Mouse (Mus musculus) intestine, postnatal 0 days (tissue): ENCODE data around the gene Spast. TPM values are rescaled to one million over a fixed set of nuclear protein-coding genes. Genes with fewer than 3 reads are reported as not detected.

Source experiments
- ATAC-seq: fragments of 200-750 bp; cut with Nextera tagmentation; 2 replicates; pipeline ENCODE4 v1.8.0; 2017; ENCODE audit warnings: mild to moderate bottlenecking, moderate TSS enrichment, moderate library complexity
- H3K27ac ChIP-seq: fragments of 300-500 bp; sonication (generic); 2 replicates; pipeline ENCODE4 v1.5.1; 2014; ENCODE audit warnings: mild to moderate bottlenecking, low read depth, low read length, moderate library complexity
- H3K27me3 ChIP-seq: fragments of 300-500 bp; sonication (generic); replicated peaks from 2 replicates; pipeline ENCODE4 v1.6.1; 2014; ENCODE audit warnings: low read length, mixed read lengths; ENCODE audit not compliant: control insufficient read depth, insufficient read depth
- H3K36me3 ChIP-seq: fragments of 300-500 bp; sonication (generic); 2 replicates; pipeline ENCODE4 v1.6.1; 2014; ENCODE audit warnings: mild to moderate bottlenecking, moderate library complexity; ENCODE audit not compliant: control insufficient read depth, insufficient read depth
- H3K4me1 ChIP-seq: fragments of 300-500 bp; sonication (generic); replicated peaks from 2 replicates; pipeline ENCODE4 v1.6.1; 2014; ENCODE audit warnings: antibody characterized with exemption, low read length, mixed read lengths; ENCODE audit not compliant: control insufficient read depth, insufficient read depth
- H3K4me2 ChIP-seq: fragments of 300-500 bp; sonication (generic); replicated peaks from 2 replicates; pipeline ENCODE4 v1.6.1; 2014; ENCODE audit warnings: low read depth, mild to moderate bottlenecking, moderate library complexity
- H3K4me3 ChIP-seq: fragments of 300-500 bp; sonication (generic); 2 replicates; pipeline ENCODE4 v1.5.1; 2014; ENCODE audit warnings: low read depth, low read length
- H3K9ac ChIP-seq: fragments of 300-500 bp; sonication (generic); 2 replicates; pipeline ENCODE4 v1.6.1; 2014; ENCODE audit warnings: mild to moderate bottlenecking, low read depth, low read length
- H3K9me3 ChIP-seq: fragments of 300-500 bp; sonication (generic); 2 replicates; pipeline ENCODE4 v1.6.1; 2016; ENCODE audit warnings: mixed run types; ENCODE audit not compliant: control insufficient read depth
- CTCF ChIP-seq: sonication (generic); IDR thresholded peaks from 2 replicates; pipeline ENCODE4 v1.5.1; 2016; ENCODE audit warnings: low read depth, mild to moderate bottlenecking, control low read depth, antibody characterized with exemption, moderate library complexity
- WGBS: fragments of 180-500 bp; shearing (Covaris S2); extraction: QIAGEN DNeasy Blood & Tissue Kit; methylation state at CpG from one replicate; pipeline ENCODE4 v1.1.7; 2014; 5-methylcytosine and 5-hydroxymethylcytosine counted together
- polyA plus RNA-seq: library from polyadenylated mRNA; unstranded; fragments of >200 nt; fragmentation: Nextera tagmentation; extraction: Ambion mirVana; gene quantifications from 2 replicates; pipeline ENCODE4 v1.2.1, GENCODE M21; 2015

Spast gene
- polyA plus RNA-seq, 1 experiment from 2014 or later: 10.5 TPM

GRCm38 (mm10) chr17:74396766-74397165 lies 58.0 kb downstream of the Spast start:
- Histone ChIP-seq H3K9me3 (no peaks in the 10 kb centered on the region), H3K27me3 (no peaks in the 10 kb centered on the region), H3K4me1 (no peaks in the 10 kb centered on the region), H3K36me3 (peaks cover under 1% of the 10 kb centered on the region; the same call in 1 of the 2 replicates), H3K4me3 (no peak overlapping the region; the same call in 1 of the 2 replicates), H3K9ac (peak overlapping the region; percentile 85; the same call in 1 of the 2 replicates), H3K27ac (peak overlapping the region; percentile 93), H3K4me2 (peak overlapping the region; percentile 65)
- WGBS: 58% methylated on average over 4 of the region's 4 CpGs
- TF ChIP-seq CTCF: no peak
- ATAC-seq: no peak

- ATAC-seq: no peak
- Histone ChIP-seq H3K9ac (no peak overlapping the region), H3K27ac (peak overlapping the region; percentile 93; the same call in 1 of the 2 replicates), H3K27me3 (no peaks in the 10 kb centered on the region), H3K36me3 (peaks cover 4% of the 10 kb centered on the region; the same call in 1 of the 2 replicates), H3K9me3 (no peaks in the 10 kb centered on the region), H3K4me3 (no peak overlapping the region), H3K4me1 (no peaks in the 10 kb centered on the region), H3K4me2 (no peak overlapping the region)
- WGBS: 73% methylated on average over 2 of the region's 2 CpGs
- TF ChIP-seq CTCF: no peak
These were observed 58.4 kb downstream of the Spast start for GRCm38 (mm10) chr17:74397173-74397572.

- peak overlapping the region; percentile 92 for H3K27ac ChIP-seq
- no peak overlapping the region for H3K4me3 ChIP-seq
- no peak overlapping the region for H3K4me2 ChIP-seq
- peaks cover 47% of the 10 kb centered on the region for H3K36me3 ChIP-seq
- H3K9ac ChIP-seq: no peak overlapping the region
- WGBS: 72% methylated on average over 12 of the region's 12 CpGs
- ATAC-seq: peak; percentile 86
- no peaks in the 10 kb centered on the region for H3K9me3 ChIP-seq
- no peaks in the 10 kb centered on the region for H3K4me1 ChIP-seq
- no peak for TF ChIP-seq CTCF
- H3K27me3 ChIP-seq: no peaks in the 10 kb centered on the region
These were observed 63.9 kb downstream of the Spast start for GRCm38 (mm10) chr17:74402486-74403222.

- peaks cover 56% of the 10 kb centered on the region for H3K36me3 ChIP-seq
- ATAC-seq: peak; percentile 82
- H3K9ac ChIP-seq: no peak overlapping the region
- no peak overlapping the region for H3K4me3 ChIP-seq
- no peaks in the 10 kb centered on the region for H3K27me3 ChIP-seq
- TF ChIP-seq CTCF: no peak
- no peaks in the 10 kb centered on the region for H3K9me3 ChIP-seq
- no peak overlapping the region for H3K4me2 ChIP-seq
- 57% methylated on average over 8 of the region's 8 CpGs for WGBS
- no peaks in the 10 kb centered on the region for H3K4me1 ChIP-seq
- H3K27ac ChIP-seq: peak overlapping the region; percentile 86
These were observed 67.7 kb downstream of the Spast start for GRCm38 (mm10) chr17:74406487-74406886.

GRCm38 (mm10) chr17:74409722-74410121 lies 70.9 kb downstream of the Spast start:
- no peaks in the 10 kb centered on the region for H3K4me1 ChIP-seq
- no peaks in the 10 kb centered on the region for H3K27me3 ChIP-seq
- no peaks in the 10 kb centered on the region for H3K9me3 ChIP-seq
- peaks cover 58% of the 10 kb centered on the region for H3K36me3 ChIP-seq
- no peak overlapping the region for H3K4me2 ChIP-seq
- no peak overlapping the region for H3K27ac ChIP-seq
- no peak for ATAC-seq
- no peak overlapping the region for H3K4me3 ChIP-seq
- 50% methylated on average over 4 of the region's 4 CpGs for WGBS
- peak; percentile 67 for TF ChIP-seq CTCF
- H3K9ac ChIP-seq: no peak overlapping the region

GRCm38 (mm10) chr17:74413324-74413723 lies 74.5 kb downstream of the Spast start:
- TF ChIP-seq CTCF: no peak
- Histone ChIP-seq H3K36me3 (peaks cover 57% of the 10 kb centered on the region), H3K4me1 (no peaks in the 10 kb centered on the region), H3K9ac (no peak overlapping the region), H3K9me3 (no peaks in the 10 kb centered on the region), H3K27me3 (no peaks in the 10 kb centered on the region), H3K27ac (no peak overlapping the region), H3K4me3 (no peak overlapping the region), H3K4me2 (no peak overlapping the region)
- whole genome bisulfite sequencing: 84% methylated on average over 8 of the region's 8 CpGs
- no peak for ATAC-seq
